8 mouse cellular contexts compared by ENCODE assay signal in the genomic region with DNA sequence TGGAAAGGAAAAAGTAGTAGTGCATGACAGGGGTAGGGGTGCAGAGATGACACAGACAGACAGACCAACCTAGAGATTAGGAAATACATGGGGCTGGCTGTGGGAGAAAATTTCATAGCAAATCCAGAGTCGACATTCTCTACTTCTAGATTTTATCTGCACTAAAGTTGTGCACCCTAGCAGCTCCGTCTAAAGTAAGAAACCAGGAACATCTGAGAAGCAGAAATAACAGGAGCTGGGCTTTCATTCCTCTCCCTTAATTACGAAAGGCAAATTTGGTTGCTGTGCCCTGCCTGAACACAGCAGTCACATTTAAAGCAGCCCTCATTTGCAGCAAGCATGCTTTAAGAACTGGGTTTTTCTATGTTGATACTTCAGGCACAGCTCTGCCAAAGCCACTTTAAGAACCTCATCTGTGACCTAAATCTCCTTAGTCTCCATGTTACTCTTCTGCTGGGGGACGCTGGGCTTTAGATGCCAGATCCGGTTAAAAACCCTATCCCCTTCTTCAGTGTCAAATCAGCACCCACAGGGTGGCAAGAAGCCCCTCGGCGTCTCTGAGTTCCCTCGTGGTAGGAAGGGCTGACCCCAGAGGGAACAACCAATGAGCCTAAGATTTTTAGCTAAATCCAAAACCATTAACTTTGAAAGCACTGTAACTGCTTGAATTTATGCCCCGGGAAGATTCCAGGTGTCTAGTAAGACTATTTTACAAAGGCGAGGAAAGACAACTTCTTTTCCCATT.
A peak's percentile ranks its signal among the peaks of the same experiment; 100 is the strongest.
DNase-seq lines count a peak whose midpoint lies in the region; ATAC-seq and TF ChIP-seq lines count a peak whose summit lies in the region.

No protein-coding gene starts in this region.

- peak overlapping the region; percentile 93 for H3K4me2 ChIP-seq in forebrain, postnatal 0 days (ENCODE audit: low read depth)

- no peaks in the 10 kb centered on the region for H3K9me3 ChIP-seq in forebrain, postnatal 0 days (ENCODE audit: low read length)
- no peaks in the 10 kb centered on the region for H3K9me3 ChIP-seq in midbrain, embryonic 10.5 days (replicated peaks)

- peaks cover 24% of the 10 kb centered on the region for H3K36me3 ChIP-seq in forebrain, postnatal 0 days (ENCODE audit: insufficient read depth)
- H3K36me3 ChIP-seq in midbrain, embryonic 10.5 days, result peaks cover 27% of the 10 kb centered on the region

- 23% methylated on average over 10 of the region's 10 CpGs for WGBS in forebrain, postnatal 0 days
- 52% methylated on average over 10 of the region's 10 CpGs for WGBS in midbrain, embryonic 10.5 days

- H3K9ac ChIP-seq in forebrain, postnatal 0 days, result peak overlapping the region; percentile 78

- ATAC-seq in frontal cortex, adult (ENCODE audit: low TSS enrichment), result peak; percentile 7
- no peak for ATAC-seq in forebrain, postnatal 0 days

- peak overlapping the region; percentile 84 for H3K27ac ChIP-seq in forebrain, postnatal 0 days (ENCODE audit: low read depth, low read length)
- peak overlapping the region; percentile 38; the same call in 1 of the 2 replicates for H3K27ac ChIP-seq in midbrain, embryonic 10.5 days (replicated peaks)

- H3K27me3 ChIP-seq in forebrain, postnatal 0 days (ENCODE audit: insufficient read depth, low read length), result no peaks in the 10 kb centered on the region
- no peaks in the 10 kb centered on the region; the same call in 1 of the 2 replicates for H3K27me3 ChIP-seq in midbrain, embryonic 10.5 days (ENCODE audit: low read depth, poor library complexity, severe bottlenecking)

- peaks cover 17% of the 10 kb centered on the region for H3K4me1 ChIP-seq in forebrain, postnatal 0 days (ENCODE audit: insufficient read depth)
- peaks cover 52% of the 10 kb centered on the region for H3K4me1 ChIP-seq in midbrain, embryonic 10.5 days

- H3K4me3 ChIP-seq in forebrain, postnatal 0 days (ENCODE audit: low read depth, low read length), result peak overlapping the region; percentile 57
- H3K4me3 ChIP-seq in midbrain, embryonic 10.5 days, result no peak overlapping the region

- TF ChIP-seq CTCF in forebrain, postnatal 0 days (IDR thresholded peaks at IDR 0.05; ENCODE audit: low read depth), result no peak

- no peak for DNase-seq in frontal cortex, postnatal 10 days (ENCODE audit: low spot score in 2 of 2)
- DNase-seq in Muller cell, postnatal 12 days (ENCODE audit: inconsistent ontology term), result peak; percentile 32
- DNase-seq in forebrain, postnatal 0 days, result no peak
- no peak for DNase-seq in midbrain, embryonic 10.5 days (ENCODE audit: low spot score)
- DNase-seq in B cell, adult 2 months, result no peak
- no peak for DNase-seq in adrenal gland, postnatal 36 days
- DNase-seq in frontal cortex, postnatal 25 days (ENCODE audit: low spot score in 2 of 2), result no peak
